Mouse (Mus musculus) MEL (cell line): ENCODE data around the gene Mcfd2. TPM values are rescaled to one million over a fixed set of nuclear protein-coding genes. Genes with fewer than 3 reads are reported as not detected.

ENCODE experiments used
- DNase-seq: peaks from one replicate; pipeline ENCODE4 v3.0.0; 2011; ENCODE audit warnings: low read depth, low spot score
- H3K27ac ChIP-seq: 2 replicates; pipeline ENCODE4 v1.5.1; 2012; ENCODE audit warnings: low read depth, mild to moderate bottlenecking, control low read depth, low read length, moderate library complexity; ENCODE audit not compliant: control insufficient read depth
- H3K27me3 ChIP-seq, 2 experiments: fragments of 150-350 bp in 1 of 2; sonication (generic) in 1 of 2; 2 replicates each; pipeline ENCODE4 v1.6.1; 2012; ENCODE audit warnings: low read length in 2 of 2, mild to moderate bottlenecking in 2 of 2, improper control_type of control experiment in 1 of 2, moderate library complexity in 1 of 2; ENCODE audit not compliant: insufficient read depth in 2 of 2, control insufficient read depth in 1 of 2
- H3K36me3 ChIP-seq, 2 experiments: 2 replicates each; pipeline ENCODE4 v1.6.1; 2012 to 2014; ENCODE audit warnings: low read length in 2 of 2, improper control_type of control experiment in 1 of 2, inconsistent platforms in 1 of 2, mild to moderate bottlenecking in 1 of 2; ENCODE audit not compliant: insufficient read depth in 2 of 2, control insufficient read depth in 1 of 2
- H3K4me1 ChIP-seq, 2 experiments: fragments of 150-350 bp in 1 of 2; sonication (generic) in 1 of 2; 2 replicates each; pipeline ENCODE4 v1.6.1; 2012; ENCODE audit warnings: low read length in 2 of 2, improper control_type of control experiment in 1 of 2, mild to moderate bottlenecking in 1 of 2; ENCODE audit not compliant: insufficient read depth in 2 of 2, control insufficient read depth in 1 of 2
- H3K4me3 ChIP-seq, 2 experiments: fragments of 150-350 bp in 1 of 2; sonication (generic) in 1 of 2; 2 replicates each; pipeline ENCODE4 v1.5.1; 2012; ENCODE audit warnings: low read depth in 2 of 2, low read length in 2 of 2, mild to moderate bottlenecking in 2 of 2, moderate library complexity in 2 of 2, control low read depth in 1 of 2, improper control_type of control experiment in 1 of 2; ENCODE audit not compliant: control insufficient read depth in 1 of 2, insufficient read depth in 1 of 2
- H3K79me2 ChIP-seq: 2 replicates; pipeline ENCODE4 v1.6.1; 2012; ENCODE audit warnings: mild to moderate bottlenecking, low read length, moderate library complexity; ENCODE audit not compliant: control insufficient read depth, poor library complexity, insufficient read depth
- H3K9ac ChIP-seq: 2 replicates; pipeline ENCODE4 v1.6.1; 2012; ENCODE audit warnings: low read depth, mild to moderate bottlenecking, control low read depth, low read length, moderate library complexity; ENCODE audit not compliant: control insufficient read depth, poor library complexity, severe bottlenecking
- H3K9me3 ChIP-seq: fragments of 150-350 bp; sonication (generic); replicated peaks from 2 replicates; pipeline ENCODE4 v1.6.1; 2012; ENCODE audit warnings: mild to moderate bottlenecking, low read length, improper control_type of control experiment, moderate library complexity; ENCODE audit not compliant: insufficient read depth
- CHD1 ChIP-seq: IDR thresholded peaks from 2 replicates; pipeline ENCODE4 v1.6.1; 2012; ENCODE audit warnings: low read depth, mild to moderate bottlenecking, inconsistent platforms, low read length, improper control_type of control experiment
- CHD2 ChIP-seq: IDR thresholded peaks from 2 replicates; pipeline ENCODE4 v1.6.1; 2011; ENCODE audit warnings: low read length, improper control_type of control experiment
- CTCF ChIP-seq, 3 experiments: IDR thresholded peaks in 2 of 3; conservative IDR thresholded peaks in 1 of 3; 2 replicates each; pipeline ENCODE4 v1.5.1; 2011 to 2012; ENCODE audit warnings: low read length in 3 of 3, low read depth in 2 of 3, mild to moderate bottlenecking in 2 of 3, improper control_type of control experiment in 1 of 3, inconsistent platforms in 1 of 3, mixed read lengths in 1 of 3, moderate library complexity in 1 of 3; ENCODE audit not compliant: control insufficient read depth in 1 of 3, insufficient read depth in 1 of 3, poor library complexity in 1 of 3, severe bottlenecking in 1 of 3
- E2F4 ChIP-seq: IDR thresholded peaks from 2 replicates; pipeline ENCODE4 v1.6.1; 2011; ENCODE audit warnings: low read depth, low read length, improper control_type of control experiment, borderline replicate concordance
- ELF1 ChIP-seq: IDR thresholded peaks from 2 replicates; pipeline ENCODE4 v1.6.1; 2014; ENCODE audit warnings: low read depth, mild to moderate bottlenecking, inconsistent platforms, low read length, improper control_type of control experiment, moderate library complexity
- EP300 ChIP-seq, 2 experiments: IDR thresholded peaks; 2 replicates each; pipeline ENCODE4 v1.6.1; 2011; ENCODE audit warnings: improper control_type of control experiment in 2 of 2, low read length in 2 of 2, low read depth in 1 of 2, mild to moderate bottlenecking in 1 of 2
- ETS1 ChIP-seq: IDR thresholded peaks from 2 replicates; pipeline ENCODE4 v1.6.1; 2012; ENCODE audit warnings: low read depth, mild to moderate bottlenecking, inconsistent platforms, low read length, improper control_type of control experiment, moderate library complexity
- GABPA ChIP-seq: IDR thresholded peaks from 2 replicates; pipeline ENCODE4 v1.6.1; 2012; ENCODE audit warnings: low read depth, mild to moderate bottlenecking, inconsistent platforms, low read length, improper control_type of control experiment, moderate library complexity
- GATA1 ChIP-seq: IDR thresholded peaks from 2 replicates; pipeline ENCODE4 v1.6.1; 2011; ENCODE audit warnings: low read depth, low read length, improper control_type of control experiment
- KAT2A ChIP-seq: conservative IDR thresholded peaks from 2 replicates; pipeline ENCODE4 v1.6.1; 2012; ENCODE audit warnings: low read depth, low read length, improper control_type of control experiment, inconsistent platforms
- MAFK ChIP-seq: IDR thresholded peaks from 2 replicates; pipeline ENCODE4 v1.6.1; 2011; ENCODE audit warnings: low read depth, mild to moderate bottlenecking, low read length, improper control_type of control experiment, borderline replicate concordance
- MAX ChIP-seq: IDR thresholded peaks from 2 replicates; pipeline ENCODE4 v1.6.1; 2011; ENCODE audit warnings: low read length, improper control_type of control experiment
- MAZ ChIP-seq: IDR thresholded peaks from 2 replicates; pipeline ENCODE4 v1.6.1; 2012; ENCODE audit warnings: low read depth, mild to moderate bottlenecking, inconsistent platforms, low read length, improper control_type of control experiment
- MEF2A ChIP-seq: IDR thresholded peaks from 2 replicates; pipeline ENCODE4 v1.6.1; 2014; ENCODE audit warnings: low read depth, mild to moderate bottlenecking, inconsistent platforms, low read length, improper control_type of control experiment; ENCODE audit not compliant: poor library complexity, insufficient replicate concordance, severe bottlenecking; ENCODE audit errors: extremely low read depth
- NELFE ChIP-seq: IDR thresholded peaks from 2 replicates; pipeline ENCODE4 v1.6.1; 2011; ENCODE audit warnings: low read depth, low read length, improper control_type of control experiment
- NRF1 ChIP-seq: IDR thresholded peaks from 2 replicates; pipeline ENCODE4 v1.6.1; 2014; ENCODE audit warnings: low read depth, mild to moderate bottlenecking, inconsistent platforms, low read length, improper control_type of control experiment, moderate library complexity; ENCODE audit not compliant: poor library complexity, insufficient read depth, severe bottlenecking
- POLR2AphosphoS2 ChIP-seq: IDR thresholded peaks from 2 replicates; pipeline ENCODE4 v1.6.1; 2011; ENCODE audit warnings: low read length, improper control_type of control experiment
- SIN3A ChIP-seq: IDR thresholded peaks from 2 replicates; pipeline ENCODE4 v1.6.1; 2012; ENCODE audit warnings: low read length, improper control_type of control experiment, inconsistent platforms
- SMC3 ChIP-seq: IDR thresholded peaks from 2 replicates; pipeline ENCODE4 v1.6.1; 2011; ENCODE audit warnings: low read depth, low read length, improper control_type of control experiment
- TBP ChIP-seq: IDR thresholded peaks from 2 replicates; pipeline ENCODE4 v1.8.0; 2011; ENCODE audit warnings: low read depth, low read length, improper control_type of control experiment
- USF1 ChIP-seq: IDR thresholded peaks from 2 replicates; pipeline ENCODE4 v1.6.1; 2014; ENCODE audit warnings: low read depth, mild to moderate bottlenecking, inconsistent platforms, low read length, improper control_type of control experiment, moderate library complexity
- USF2 ChIP-seq, 2 experiments: IDR thresholded peaks; 2 replicates each; pipeline ENCODE4 v1.6.1; 2011 to 2012; ENCODE audit warnings: improper control_type of control experiment in 2 of 2, low read length in 2 of 2, borderline replicate concordance in 1 of 2, inconsistent platforms in 1 of 2, low read depth in 1 of 2, mild to moderate bottlenecking in 1 of 2; ENCODE audit not compliant: insufficient read depth in 1 of 2
- ZC3H11A ChIP-seq: IDR thresholded peaks from 2 replicates; pipeline ENCODE4 v1.6.1; 2012; ENCODE audit warnings: low read depth, mild to moderate bottlenecking, inconsistent platforms, low read length, improper control_type of control experiment
- ZMIZ1 ChIP-seq: IDR thresholded peaks from 2 replicates; pipeline ENCODE4 v1.6.1; 2012; ENCODE audit warnings: low read depth, mild to moderate bottlenecking, inconsistent platforms, low read length, improper control_type of control experiment, moderate library complexity
- polyA plus RNA-seq, 2 experiments: library from polyadenylated mRNA; stranded (reverse) in 1 of 2; unstranded in 1 of 2; fragments of >175 nt in 1 of 2; fragments of >200 nt in 1 of 2; gene quantifications; 2 replicates each; pipeline versions ENCODE4 v1.2.1 to v1.2.4; 2012; ENCODE audit warnings: low replicate concordance in 2 of 2, low read depth in 1 of 2; ENCODE audit not compliant: insufficient read length in 2 of 2, insufficient read depth in 1 of 2, missing spikeins in 1 of 2
- total RNA-seq: library from RNA; depleted of rRNA; stranded (reverse); fragments of 300-350 nt; gene quantifications from 2 replicates; pipeline ENCODE4 v1.2.3, GENCODE M21; 2012

Mcfd2 gene
- total and polyA plus RNA-seq, 3 experiments, result 50.4 to 52.6 TPM; not detected in 1

DNA sequence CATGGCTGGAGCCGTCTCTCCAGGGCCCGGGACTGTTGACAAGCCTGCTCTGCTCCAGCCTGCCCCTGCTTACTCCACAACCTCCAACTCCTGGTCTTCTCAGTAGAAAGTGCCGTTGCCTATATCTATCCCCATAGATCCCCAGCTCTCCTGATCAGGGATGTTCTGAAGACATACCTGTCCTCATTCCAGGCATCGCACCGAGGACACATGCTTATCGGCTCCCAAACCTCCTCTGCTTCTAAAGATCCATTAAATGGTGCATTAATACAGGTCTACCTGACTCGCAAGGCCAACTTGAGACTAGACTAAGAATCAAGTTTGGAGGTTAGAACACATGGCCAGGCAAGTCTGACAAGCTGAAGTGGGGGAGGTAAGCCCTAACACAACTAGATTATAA lies 51.2 kb downstream of the Mcfd2 start:
- no peak overlapping the region for H3K9ac ChIP-seq
- no peak for TF ChIP-seq ZC3H11A
- no peak for TF ChIP-seq NRF1

DNA sequence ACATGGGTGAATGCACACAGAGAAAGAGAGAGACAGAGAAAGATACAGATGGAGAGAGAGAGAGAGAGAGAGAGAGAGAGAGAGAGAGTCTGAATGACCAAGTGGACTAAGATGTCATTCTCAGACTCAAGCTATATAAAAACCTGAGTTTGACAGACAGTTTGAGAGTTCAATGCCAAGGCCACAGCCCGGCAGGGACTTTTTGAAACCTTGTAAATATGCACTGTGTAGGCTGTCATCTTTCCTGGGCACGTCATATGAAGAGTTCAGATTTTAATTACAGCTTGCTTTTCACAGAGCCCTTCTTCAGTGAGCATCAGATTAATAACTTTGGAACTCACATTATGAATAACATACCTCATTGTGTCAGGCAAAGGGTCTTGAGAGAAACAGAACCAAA lies 55.2 kb downstream of the Mcfd2 start:
- no peaks in the 10 kb centered on the region for H3K4me1 ChIP-seq
- H3K4me3 ChIP-seq, result no peak overlapping the region
- no peak overlapping the region for H3K27ac ChIP-seq
- no peaks in the 10 kb centered on the region for H3K9me3 ChIP-seq
- DNase-seq, result no peak
- no peak overlapping the region for H3K9ac ChIP-seq
- no peaks in the 10 kb centered on the region for H3K79me2 ChIP-seq
- H3K36me3 ChIP-seq, result no peaks in the 10 kb centered on the region
- TF ChIP-seq USF1 (no peak), MAX (no peak), CHD2 (no peak), CHD1 (no peak), USF2 (IDR thresholded peaks at IDR 0.05; ENCODE audit: borderline replicate concordance in 1 of 2, insufficient read depth in 1 of 2, low read depth in 1 of 2, low read length in 2 of 2) (no peak), NELFE (no peak), ETS1 (no peak), KAT2A (no peak), EP300 (IDR thresholded peaks at IDR 0.05; ENCODE audit: low read depth in 1 of 2, low read length in 2 of 2) (no peak), GABPA (no peak)
- peaks cover 0 to 5% of the 10 kb centered on the region in 2 experiments; a peak in 3 of 4 replicates for H3K27me3 ChIP-seq

More for the DNA sequence above, 51.2 kb downstream of the Mcfd2 start:
- H3K27me3 ChIP-seq, result peaks cover 5 to 8% of the 10 kb centered on the region in 2 experiments
- no peaks in the 10 kb centered on the region for H3K9me3 ChIP-seq
- no peaks in the 10 kb centered on the region for H3K79me2 ChIP-seq
- H3K27ac ChIP-seq, result no peak overlapping the region
- DNase-seq, result no peak
- H3K36me3 ChIP-seq, result no peaks in the 10 kb centered on the region
- H3K4me3 ChIP-seq, result no peak overlapping the region
- H3K4me1 ChIP-seq, result no peaks in the 10 kb centered on the region

DNA sequence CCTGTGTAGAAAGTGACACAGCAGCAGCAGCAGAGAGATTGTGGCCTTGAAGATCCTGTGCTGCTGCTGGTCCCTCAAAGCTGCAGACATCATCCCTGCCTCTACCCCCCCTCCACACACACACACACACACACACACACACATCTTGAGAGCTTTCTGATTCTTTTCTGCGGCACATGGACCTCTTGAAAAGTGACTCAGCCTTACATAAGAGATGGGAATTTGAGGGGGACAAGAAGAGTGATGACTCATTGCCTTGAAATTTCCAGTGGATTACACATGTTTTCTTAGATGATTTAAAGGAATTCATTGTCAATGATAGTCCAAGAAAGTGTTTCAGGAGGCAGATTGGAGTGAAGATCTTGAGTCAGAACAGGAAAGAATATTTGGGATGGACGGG lies 58.9 kb downstream of the Mcfd2 start:
- Histone ChIP-seq H3K79me2 (no peaks in the 10 kb centered on the region), H3K4me1 (peaks cover 2 to 11% of the 10 kb centered on the region in 2 experiments; a peak in 2 of 4 replicates), H3K36me3 (peaks cover 0 to 8% of the 10 kb centered on the region in 2 experiments; a peak in 2 of 4 replicates), H3K27ac (no peak overlapping the region), H3K9me3 (no peaks in the 10 kb centered on the region), H3K9ac (no peak overlapping the region), H3K4me3 (no peak overlapping the region), H3K27me3 (no peaks in the 10 kb centered on the region; a peak in 1 of 4 replicates)
- no peak for DNase-seq
- TF ChIP-seq MAFK (no peak), CTCF (IDR thresholded peaks at IDR 0.05 in 2 of 3, conservative IDR thresholded peaks at IDR 0.05 in 1 of 3; ENCODE audit: control insufficient read depth in 1 of 3, insufficient read depth in 1 of 3, low read depth in 2 of 3, low read length in 3 of 3, poor library complexity in 1 of 3, severe bottlenecking in 1 of 3) (no peak), MAZ (no peak), MEF2A (no peak), GATA1 (no peak), EP300 (IDR thresholded peaks at IDR 0.05; ENCODE audit: low read depth in 1 of 2, low read length in 2 of 2) (no peak), E2F4 (no peak), SIN3A (no peak), USF1 (no peak), TBP (no peak), SMC3 (no peak), ZMIZ1 (no peak), POLR2AphosphoS2 (no peak), ELF1 (no peak), CHD2 (no peak)
